Mouse (Mus musculus): ENCODE data around the gene Bicdl2. TPM values are rescaled to one million over a fixed set of nuclear protein-coding genes. Genes with fewer than 3 reads are reported as not detected.

Bicdl2 gene
- polyA plus RNA-seq (2016; fragmentation: Nextera tagmentation; extraction: Ambion mirVana) = 0.27 and 0.37 TPM in 2 replicates

GRCm38 (mm10) chr17:23660117-23660875 is at the start of gene Bicdl2:
Gene Bicdl2, plus strand, starts transcription at chr17:23660506.
- peak within 1 kb of the TSS; percentile 29; the same call in 1 of the 2 replicates for H3K4me3 ChIP-seq
- H3K9me3 ChIP-seq = no peaks in the 10 kb centered on the region
- no peak for DNase-seq (ENCODE audit: extremely low spot score, low spot score)
- 0 out of 2 replicates have a peak, but pooled peaks cover 1% of the 10 kb centered on the region for H3K36me3 ChIP-seq (replicated peaks)
- peaks cover 20% of the 10 kb centered on the region for H3K4me1 ChIP-seq
- WGBS = 5% methylated on average over 27 of the region's 27 CpGs
- H3K27me3 ChIP-seq (ENCODE audit: poor library complexity, severe bottlenecking) = peaks cover 50% of the 10 kb centered on the region
- H3K27ac ChIP-seq = no peak within 1 kb of the TSS

GRCm38 (mm10) chr17:23617087-23617486 is 43.2 kb upstream of the Bicdl2 start:
- Histone ChIP-seq H3K4me3 (no peak overlapping the region), H3K27me3 (ENCODE audit: poor library complexity, severe bottlenecking) (peaks cover 5% of the 10 kb centered on the region; the same call in 1 of the 2 replicates), H3K4me1 (no peaks in the 10 kb centered on the region), H3K9me3 (no peaks in the 10 kb centered on the region), H3K27ac (no peak overlapping the region), H3K36me3 (replicated peaks) (no peaks in the 10 kb centered on the region)
- DNase-seq (ENCODE audit: extremely low spot score, low spot score) = no peak
- WGBS = 64% methylated on average over 9 of the region's 9 CpGs

GRCm38 (mm10) chr17:23620351-23620750 is 40.0 kb upstream of the Bicdl2 start:
- H3K27me3 ChIP-seq (ENCODE audit: poor library complexity, severe bottlenecking) = peaks cover 5% of the 10 kb centered on the region; the same call in 1 of the 2 replicates
- no peak for DNase-seq (ENCODE audit: extremely low spot score, low spot score)
- H3K4me1 ChIP-seq = no peaks in the 10 kb centered on the region
- H3K27ac ChIP-seq = no peak overlapping the region
- no peaks in the 10 kb centered on the region for H3K9me3 ChIP-seq
- no peak overlapping the region for H3K4me3 ChIP-seq
- WGBS = 82% methylated on average over 7 of the region's 7 CpGs
- no peaks in the 10 kb centered on the region for H3K36me3 ChIP-seq (replicated peaks)

- Histone ChIP-seq H3K27ac (no peak overlapping the region), H3K36me3 (replicated peaks) (no peaks in the 10 kb centered on the region), H3K27me3 (ENCODE audit: poor library complexity, severe bottlenecking) (peaks cover 10% of the 10 kb centered on the region; the same call in 1 of the 2 replicates), H3K4me1 (peaks cover 18% of the 10 kb centered on the region), H3K4me3 (no peak overlapping the region), H3K9me3 (no peaks in the 10 kb centered on the region)
- DNase-seq (ENCODE audit: extremely low spot score, low spot score) = no peak
- 45% methylated on average over 7 of the region's 7 CpGs for WGBS
Observed at GRCm38 (mm10) chr17:23627813-23628212, 32.5 kb upstream of the Bicdl2 start.

- 17% methylated on average over 22 of the region's 22 CpGs for WGBS
- peaks cover 10% of the 10 kb centered on the region; the same call in 1 of the 2 replicates for H3K27me3 ChIP-seq (ENCODE audit: poor library complexity, severe bottlenecking)
- H3K4me3 ChIP-seq = peak overlapping the region; percentile 39
- DNase-seq (ENCODE audit: extremely low spot score, low spot score) = peak; percentile 79
- H3K4me1 ChIP-seq = peaks cover 18% of the 10 kb centered on the region
- no peaks in the 10 kb centered on the region for H3K9me3 ChIP-seq
- no peak overlapping the region for H3K27ac ChIP-seq
- H3K36me3 ChIP-seq (replicated peaks) = no peaks in the 10 kb centered on the region
Observed at GRCm38 (mm10) chr17:23630195-23631020, 29.9 kb upstream of the Bicdl2 start.

- no peak overlapping the region for H3K27ac ChIP-seq
- no peak for DNase-seq (ENCODE audit: extremely low spot score, low spot score)
- H3K27me3 ChIP-seq (ENCODE audit: poor library complexity, severe bottlenecking) = peaks cover 10% of the 10 kb centered on the region; the same call in 1 of the 2 replicates
- H3K9me3 ChIP-seq = no peaks in the 10 kb centered on the region
- no peaks in the 10 kb centered on the region for H3K36me3 ChIP-seq (replicated peaks)
- no peak overlapping the region for H3K4me3 ChIP-seq
- WGBS = 86% methylated on average over 8 of the region's 8 CpGs
- peaks cover 18% of the 10 kb centered on the region for H3K4me1 ChIP-seq
Observed at GRCm38 (mm10) chr17:23631241-23631640, 29.1 kb upstream of the Bicdl2 start.

GRCm38 (mm10) chr17:23644613-23645495 is 15.5 kb upstream of the Bicdl2 start, which contains the start of gene Mmp25:
Gene Mmp25, minus strand, starts transcription at chr17:23645277.
- WGBS = under 1% methylated on average over 58 of the region's 58 CpGs
- peaks cover 49% of the 10 kb centered on the region for H3K27me3 ChIP-seq (ENCODE audit: poor library complexity, severe bottlenecking)
- H3K4me3 ChIP-seq = peak within 1 kb of the TSS; percentile 56
- H3K36me3 ChIP-seq (replicated peaks) = no peaks in the 10 kb centered on the region
- H3K27ac ChIP-seq = peak within 1 kb of the TSS; percentile 58
- peak; percentile 31 for DNase-seq (ENCODE audit: extremely low spot score, low spot score)
- H3K9me3 ChIP-seq = peaks cover 5% of the 10 kb centered on the region; the same call in 1 of the 2 replicates
- H3K4me1 ChIP-seq = peaks cover 12% of the 10 kb centered on the region

GRCm38 (mm10) chr17:23645894-23646293 is 14.4 kb upstream of the Bicdl2 start:
- DNase-seq (ENCODE audit: extremely low spot score, low spot score) = no peak
- Histone ChIP-seq H3K4me3 (no peak overlapping the region), H3K27ac (no peak overlapping the region), H3K4me1 (peaks cover 12% of the 10 kb centered on the region), H3K27me3 (ENCODE audit: poor library complexity, severe bottlenecking) (peaks cover 49% of the 10 kb centered on the region), H3K36me3 (replicated peaks) (no peaks in the 10 kb centered on the region), H3K9me3 (peaks cover 5% of the 10 kb centered on the region; the same call in 1 of the 2 replicates)
- 39% methylated on average over 10 of the region's 10 CpGs for WGBS

GRCm38 (mm10) chr17:23651363-23651762 is 8.9 kb upstream of the Bicdl2 start:
- H3K27ac ChIP-seq = no peak overlapping the region
- 90% methylated on average over 6 of the region's 6 CpGs for WGBS

GRCm38 (mm10) chr17:23653324-23653723 is 7.0 kb upstream of the Bicdl2 start:
- Histone ChIP-seq H3K36me3 (replicated peaks) (no peaks in the 10 kb centered on the region), H3K4me1 (no peaks in the 10 kb centered on the region), H3K27me3 (ENCODE audit: poor library complexity, severe bottlenecking) (no peaks in the 10 kb centered on the region; the same call in 1 of the 2 replicates), H3K4me3 (no peak overlapping the region), H3K27ac (no peak overlapping the region), H3K9me3 (no peaks in the 10 kb centered on the region)
- no peak for DNase-seq (ENCODE audit: extremely low spot score, low spot score)
- 86% methylated on average over 2 of the region's 2 CpGs for WGBS

More at GRCm38 (mm10) chr17:23651363-23651762, 8.9 kb upstream of the Bicdl2 start:
- DNase-seq (ENCODE audit: extremely low spot score, low spot score) = no peak
- Histone ChIP-seq H3K4me3 (no peak overlapping the region), H3K9me3 (no peaks in the 10 kb centered on the region), H3K27me3 (ENCODE audit: poor library complexity, severe bottlenecking) (peaks cover 10% of the 10 kb centered on the region), H3K36me3 (replicated peaks) (no peaks in the 10 kb centered on the region), H3K4me1 (no peaks in the 10 kb centered on the region)

- H3K4me3 ChIP-seq = no peak overlapping the region
- H3K9me3 ChIP-seq = no peaks in the 10 kb centered on the region
- H3K4me1 ChIP-seq = no peaks in the 10 kb centered on the region
- peaks cover 3% of the 10 kb centered on the region; the same call in 1 of the 2 replicates for H3K27me3 ChIP-seq (ENCODE audit: poor library complexity, severe bottlenecking)
- H3K36me3 ChIP-seq (replicated peaks) = no peaks in the 10 kb centered on the region
- no peak overlapping the region for H3K27ac ChIP-seq
- no peak for DNase-seq (ENCODE audit: extremely low spot score, low spot score)
- WGBS = 72% methylated on average over 6 of the region's 6 CpGs
Observed at GRCm38 (mm10) chr17:23654001-23654400, 6.3 kb upstream of the Bicdl2 start.

GRCm38 (mm10) chr17:23654410-23654809 is 5.9 kb upstream of the Bicdl2 start:
- 64% methylated on average over 2 of the region's 2 CpGs for WGBS
- H3K36me3 ChIP-seq (replicated peaks) = no peaks in the 10 kb centered on the region

More at GRCm38 (mm10) chr17:23654410-23654809, 5.9 kb upstream of the Bicdl2 start:
- Histone ChIP-seq H3K27me3 (ENCODE audit: poor library complexity, severe bottlenecking) (peaks cover 8% of the 10 kb centered on the region), H3K27ac (no peak overlapping the region), H3K4me1 (no peaks in the 10 kb centered on the region), H3K9me3 (no peaks in the 10 kb centered on the region), H3K4me3 (no peak overlapping the region)
- DNase-seq (ENCODE audit: extremely low spot score, low spot score) = no peak
